Mouse (Mus musculus) CD8-positive naive resting alpha-beta T cell, adult 2 months (primary cell): ENCODE measurements around the gene Sfmbt1.
A peak's percentile ranks its signal among the peaks of the same experiment; 100 is the strongest.

ENCODE experiments used
- DNase-seq, 2 experiments: peaks; one replicate each; pipeline ENCODE4 v3.0.0; 2022; ENCODE audit warnings: low read depth in 2 of 2, low spot score in 2 of 2

Gene Sfmbt1

DNA sequence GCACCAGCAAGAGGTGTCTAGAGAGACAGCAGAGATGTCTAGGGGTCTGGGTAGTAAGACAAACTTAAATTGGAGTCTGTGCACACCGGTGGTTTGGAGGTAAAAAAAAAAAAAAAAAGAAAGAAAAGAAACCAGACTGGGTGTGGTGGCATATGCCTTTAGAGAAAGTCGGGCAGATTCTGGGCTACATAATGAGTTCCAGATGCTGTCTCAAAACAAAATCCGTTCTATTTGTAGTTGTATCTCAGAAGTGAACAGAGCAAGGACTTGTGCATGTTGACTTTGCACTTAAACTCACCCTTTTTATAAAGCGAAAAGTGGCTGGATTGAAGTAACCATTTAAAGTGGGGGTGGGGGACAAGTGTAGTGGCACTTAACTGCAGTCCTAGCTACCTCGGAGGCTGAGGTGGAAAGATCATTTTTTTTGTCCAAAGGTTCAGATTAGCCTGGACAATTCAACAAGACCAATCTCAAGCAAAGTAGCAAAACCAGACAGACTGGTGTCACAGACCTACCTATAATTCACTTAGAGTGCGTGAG, 109.9 kb downstream of the Sfmbt1 start:
- no peak for DNase-seq

DNA sequence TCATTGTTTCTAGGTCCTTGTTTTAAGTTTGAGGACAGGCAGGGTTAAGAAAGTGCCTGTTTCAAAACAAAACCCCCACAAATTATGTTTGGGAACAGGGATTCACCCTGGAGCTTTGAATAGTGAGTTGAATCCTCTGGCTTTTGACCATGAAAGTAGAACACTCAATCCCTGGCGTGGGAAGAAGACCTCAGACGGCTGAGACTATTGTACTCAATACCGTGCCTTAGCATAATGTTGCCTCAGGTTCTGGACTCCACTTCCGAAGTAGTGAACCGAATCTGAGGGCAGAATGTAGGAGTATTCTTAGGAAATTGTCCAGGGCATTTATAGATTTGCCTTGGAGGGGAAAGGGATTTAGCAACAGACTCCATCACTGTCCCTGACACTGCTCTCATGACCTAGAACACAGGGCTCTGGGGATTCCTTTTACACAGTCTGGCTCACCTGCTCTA, 110.4 kb downstream of the Sfmbt1 start:
- no peak for DNase-seq

GRCm38 (mm10) chr14:30825476-30826131, 111.0 kb downstream of the Sfmbt1 start, which contains the start of gene Tmem110:
Tmem110 (plus strand) TSS chr14:30825590.
- peak; percentile 74 to 85 for DNase-seq

GRCm38 (mm10) chr14:30826174-30827140, 111.8 kb downstream of the Sfmbt1 start:
- DNase-seq: no peak

- DNase-seq: no peak
These were observed 112.8 kb downstream of the Sfmbt1 start for GRCm38 (mm10) chr14:30827480-30827879.

GRCm38 (mm10) chr14:30828077-30828476, 113.4 kb downstream of the Sfmbt1 start:
- no peak for DNase-seq

GRCm38 (mm10) chr14:30828635-30829460, 114.2 kb downstream of the Sfmbt1 start:
- DNase-seq: no peak

- DNase-seq: no peak
These were observed 122.9 kb downstream of the Sfmbt1 start for GRCm38 (mm10) chr14:30837416-30837996.

- DNase-seq: no peak
These were observed 129.1 kb downstream of the Sfmbt1 start for GRCm38 (mm10) chr14:30843701-30844100.

DNA sequence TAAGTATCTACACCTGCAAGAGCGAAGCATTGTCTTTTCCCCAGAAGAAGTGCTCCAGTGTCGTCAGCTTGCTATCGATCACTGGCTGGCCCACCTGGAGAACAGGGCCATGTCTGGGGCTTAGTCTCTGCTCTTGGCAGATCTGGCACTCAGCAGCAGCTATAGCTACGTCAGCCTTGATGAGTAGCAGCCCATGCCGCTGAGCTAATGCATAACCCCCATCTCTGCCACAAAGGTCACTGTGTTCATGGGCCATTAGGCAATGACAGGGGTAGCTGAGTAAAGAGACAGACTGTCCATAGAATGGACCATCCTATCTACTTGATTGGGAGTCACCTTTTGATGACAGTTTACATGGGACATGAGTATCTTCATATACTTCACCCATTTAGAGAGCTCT, 135.9 kb downstream of the Sfmbt1 start:
- no peak for DNase-seq

DNA sequence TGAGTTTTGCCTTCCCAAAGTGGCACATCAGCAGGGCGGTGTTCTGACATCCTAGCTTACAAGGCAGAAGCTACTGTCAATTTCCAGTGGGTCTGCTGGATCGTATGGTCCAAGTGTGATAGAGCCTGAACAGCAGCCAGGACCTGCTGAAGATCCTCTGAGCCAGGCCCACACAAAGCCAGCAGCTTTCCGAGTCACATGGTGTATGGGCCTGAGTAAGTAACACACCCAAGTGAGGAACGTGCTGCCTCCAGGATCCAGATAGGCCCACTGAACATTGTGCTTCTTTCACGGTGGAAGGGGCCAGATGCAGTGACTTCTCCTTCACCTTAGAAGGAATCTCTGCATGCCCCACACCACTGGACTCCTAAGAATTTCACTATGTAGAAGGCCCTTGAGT, 137.7 kb downstream of the Sfmbt1 start:
- no peak for DNase-seq

DNA sequence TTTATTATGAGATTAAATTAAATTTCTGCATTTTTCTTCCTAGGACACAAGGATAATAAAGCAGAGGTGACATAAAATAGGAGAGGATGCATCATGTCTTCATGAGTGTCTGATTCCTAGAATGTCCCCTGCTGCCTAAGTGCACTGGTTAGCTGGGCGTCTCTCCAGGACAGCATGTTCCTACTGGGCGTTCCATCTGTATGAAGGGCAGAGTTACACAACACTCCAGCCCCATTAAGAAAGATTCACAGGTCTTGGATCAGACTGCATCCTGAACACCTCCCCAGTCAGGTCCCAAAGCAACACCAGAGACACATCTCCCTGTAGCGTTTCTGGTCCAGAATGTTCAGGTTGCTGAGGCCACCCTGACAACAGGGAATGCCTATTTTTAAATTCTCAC, 140.7 kb downstream of the Sfmbt1 start:
- no peak for DNase-seq

GRCm38 (mm10) chr14:30856885-30857507, 142.3 kb downstream of the Sfmbt1 start:
- no peak for DNase-seq

DNA sequence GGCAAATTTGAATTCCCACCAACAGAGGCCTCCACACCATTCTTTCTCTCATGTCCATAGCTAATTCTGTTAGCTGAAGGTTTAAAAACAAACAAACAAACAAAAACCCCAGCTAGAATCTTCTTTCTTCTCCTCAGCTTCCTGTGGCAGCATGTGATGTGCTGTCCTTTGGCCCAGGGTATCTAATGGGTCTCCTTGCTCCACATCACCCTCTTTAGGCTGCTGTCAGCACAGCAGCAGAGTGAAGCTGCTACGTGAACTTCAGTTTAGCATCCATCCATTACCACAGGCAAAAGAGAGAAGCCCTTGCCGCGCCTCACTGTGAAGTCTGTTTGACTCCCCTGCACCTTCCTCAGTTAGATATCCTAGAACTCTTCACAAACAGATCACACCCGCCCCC, 143.3 kb downstream of the Sfmbt1 start:
- no peak for DNase-seq

GRCm38 (mm10) chr14:30861421-30862125, 146.9 kb downstream of the Sfmbt1 start:
- no peak for DNase-seq

- DNase-seq: no peak
These were observed 147.7 kb downstream of the Sfmbt1 start for GRCm38 (mm10) chr14:30862368-30862767.

DNA sequence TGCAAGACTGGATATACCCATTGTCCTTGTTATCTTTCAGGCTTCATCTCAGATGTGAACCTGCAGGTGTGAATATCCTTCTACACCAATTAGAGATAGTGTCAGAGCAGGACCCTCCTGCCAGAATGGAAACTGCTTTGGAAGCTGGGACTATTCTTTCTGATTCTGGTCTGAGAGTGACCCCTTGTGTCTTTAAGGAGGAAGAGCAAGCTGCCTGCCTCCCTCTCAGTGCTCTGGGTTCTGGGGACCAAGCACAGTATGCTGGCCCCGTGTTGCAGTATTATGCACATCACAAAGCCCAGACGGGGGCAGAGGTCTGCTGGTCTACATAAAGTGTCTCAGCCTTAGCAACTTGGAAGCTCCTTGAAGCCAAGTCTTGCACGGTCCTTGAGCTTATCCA, 150.7 kb downstream of the Sfmbt1 start:
- no peak for DNase-seq

DNA sequence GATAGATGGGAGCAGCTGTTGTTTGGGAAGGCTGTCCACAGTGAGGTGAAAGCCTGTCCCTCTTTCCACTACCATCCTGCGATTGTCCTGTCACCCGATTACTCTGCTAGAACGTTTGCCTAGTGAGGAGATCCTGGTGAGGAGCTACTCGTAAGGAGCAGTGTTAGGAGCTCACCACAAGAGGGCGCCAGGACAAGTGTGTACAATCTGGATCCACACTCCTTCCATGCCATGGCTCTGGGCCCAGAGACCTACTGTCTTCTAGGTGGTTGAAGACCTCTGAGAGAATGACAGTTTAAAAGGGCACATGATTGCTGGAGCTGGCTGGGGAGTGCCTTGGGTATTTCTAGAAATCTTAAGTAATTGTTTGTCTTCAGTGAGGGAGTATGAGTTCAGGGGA, 152.4 kb downstream of the Sfmbt1 start:
- DNase-seq: peak; percentile 22 to 48

GRCm38 (mm10) chr14:30868826-30869225, 154.2 kb downstream of the Sfmbt1 start:
- no peak for DNase-seq

GRCm38 (mm10) chr14:30869391-30869801, 154.7 kb downstream of the Sfmbt1 start:
- DNase-seq: no peak
